Mouse (Mus musculus) midbrain, postnatal 0 days (tissue): ENCODE measurements around the gene Npvf. TPM values are rescaled to one million over a fixed set of nuclear protein-coding genes. Genes with fewer than 3 reads are reported as not detected.
A peak's percentile ranks its signal among the peaks of the same experiment; 100 is the strongest.

Source experiments
- ATAC-seq: fragments of 200-750 bp; cut with Nextera tagmentation; 2 replicates; pipeline ENCODE4 v1.8.0; 2017; ENCODE audit warnings: moderate number of reproducible peaks, mild to moderate bottlenecking, moderate TSS enrichment, moderate library complexity; ENCODE audit not compliant: low FRiP score
- DNase-seq: peaks from one replicate; pipeline ENCODE4 v3.0.0-alpha.2; 2015; ENCODE audit warnings: low spot score
- H3K27ac ChIP-seq: fragments of 300-500 bp; sonication (generic); 2 replicates; pipeline ENCODE4 v1.5.1; 2014; ENCODE audit warnings: low read depth, mild to moderate bottlenecking, low read length, mixed read lengths
- H3K27me3 ChIP-seq: fragments of 300-500 bp; sonication (generic); 2 replicates; pipeline ENCODE4 v1.6.1; 2014; ENCODE audit warnings: low read length, control low read depth, mixed read lengths; ENCODE audit not compliant: insufficient read depth
- H3K36me3 ChIP-seq: fragments of 300-500 bp; sonication (generic); 2 replicates; pipeline ENCODE4 v1.6.1; 2014; ENCODE audit warnings: low read length, control low read depth, mixed read lengths; ENCODE audit not compliant: insufficient read depth
- H3K4me1 ChIP-seq: fragments of 300-500 bp; sonication (generic); 2 replicates; pipeline ENCODE4 v1.6.1; 2014; ENCODE audit warnings: mild to moderate bottlenecking, control low read depth, antibody characterized with exemption, low read length, mixed read lengths; ENCODE audit not compliant: insufficient read depth
- H3K4me2 ChIP-seq: fragments of 300-500 bp; sonication (generic); 2 replicates; pipeline ENCODE4 v1.6.1; 2014; ENCODE audit warnings: low read depth, mild to moderate bottlenecking, low read length, mixed read lengths; ENCODE audit not compliant: poor library complexity, severe bottlenecking
- H3K4me3 ChIP-seq: fragments of 300-500 bp; sonication (generic); 2 replicates; pipeline ENCODE4 v1.5.1; 2014; ENCODE audit warnings: low read depth, mild to moderate bottlenecking, low read length, moderate library complexity
- H3K9ac ChIP-seq: fragments of 300-500 bp; sonication (generic); replicated peaks from 2 replicates; pipeline ENCODE4 v1.6.1; 2014; ENCODE audit warnings: mild to moderate bottlenecking, low read length, moderate library complexity, mixed read lengths; ENCODE audit not compliant: poor library complexity, severe bottlenecking
- H3K9me3 ChIP-seq: fragments of 300-500 bp; sonication (generic); 2 replicates; pipeline ENCODE4 v1.6.1; 2016; ENCODE audit warnings: low read length, control low read depth
- CTCF ChIP-seq: IDR thresholded peaks from 2 replicates; pipeline ENCODE4 v1.5.1; 2016; ENCODE audit warnings: antibody characterized with exemption, mild to moderate bottlenecking
- WGBS: fragments of 180-500 bp; shearing (Covaris S2); extraction: QIAGEN DNeasy Blood & Tissue Kit; methylation state at CpG from one replicate; pipeline ENCODE4 v1.1.7; 2014; 5-methylcytosine and 5-hydroxymethylcytosine counted together
- polyA plus RNA-seq: library from polyadenylated mRNA; unstranded; fragments of >200 nt; fragmentation: Nextera tagmentation; extraction: Ambion mirVana; gene quantifications from 2 replicates; pipeline ENCODE4 v1.2.1, GENCODE M21; 2015
- total RNA-seq: library from RNA; depleted of rRNA; stranded (reverse); fragments of >200 nt; gene quantifications from 2 replicates; pipeline ENCODE4 v1.2.3, GENCODE M21; 2014

Npvf gene
- total and polyA plus RNA-seq, 2 experiments from 2014 or later = 3.3 TPM; not detected in 1

DNA sequence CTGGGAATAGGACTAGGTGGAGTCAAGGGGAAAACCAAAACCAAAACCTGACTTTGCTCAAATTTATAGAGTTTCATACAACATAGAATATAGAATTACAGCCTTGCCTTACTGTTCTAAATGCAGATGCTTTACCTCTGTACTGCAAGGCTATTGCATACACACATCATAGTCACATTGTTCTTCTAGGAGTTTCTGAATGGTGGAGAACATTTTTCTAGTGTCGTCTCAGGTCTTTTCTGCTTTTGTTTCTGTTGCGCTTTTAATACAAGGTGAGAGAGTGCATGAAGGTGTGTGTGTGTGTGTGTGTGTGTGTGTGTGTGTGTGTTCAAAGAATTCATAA is 25.2 kb upstream of the Npvf start:
- H3K4me3 ChIP-seq = no peak overlapping the region
- no peaks in the 10 kb centered on the region for H3K27me3 ChIP-seq
- 0 out of 2 replicates have a peak, but pooled peaks cover 5% of the 10 kb centered on the region for H3K4me1 ChIP-seq
- DNase-seq (no peak), ATAC-seq (no peak)
- no peak for TF ChIP-seq CTCF
- H3K9me3 ChIP-seq = no peaks in the 10 kb centered on the region
- H3K9ac ChIP-seq = no peak overlapping the region
- no peak overlapping the region for H3K27ac ChIP-seq
- no peak overlapping the region for H3K4me2 ChIP-seq
- 83% methylated on average over 2 of the region's 2 CpGs for WGBS
- H3K36me3 ChIP-seq = no peaks in the 10 kb centered on the region

DNA sequence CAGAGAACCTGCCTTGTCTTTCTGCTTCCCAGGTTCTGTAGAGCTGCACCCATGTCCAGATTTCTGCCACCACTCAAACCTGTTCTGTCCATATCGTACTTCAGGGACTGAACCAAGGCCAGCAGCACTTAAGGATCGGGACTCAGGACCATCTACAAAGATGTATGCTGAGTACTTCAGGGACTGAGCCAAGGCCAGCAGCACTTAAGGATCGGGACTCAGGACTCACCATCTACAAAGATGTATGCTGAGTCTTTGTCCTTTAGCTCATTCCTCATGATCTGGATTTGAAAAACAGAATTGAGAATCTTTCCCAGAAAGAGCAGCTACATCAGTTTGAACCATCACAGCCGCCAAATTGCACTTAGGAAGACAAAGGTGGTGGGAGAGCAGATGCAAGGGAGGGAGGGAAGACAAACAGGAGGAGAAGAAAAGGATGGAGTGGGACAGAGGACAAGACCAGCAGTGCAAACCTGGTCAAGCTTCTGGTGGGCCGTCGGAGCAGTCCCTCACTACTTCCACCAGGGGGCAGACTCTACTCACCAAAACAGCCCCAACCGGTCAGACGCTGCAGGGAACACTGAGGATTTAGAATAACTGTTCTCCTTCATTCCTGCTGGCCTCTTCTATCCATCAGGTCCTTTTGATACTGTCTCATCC is 24.7 kb upstream of the Npvf start:
- peak; percentile 98 for TF ChIP-seq CTCF
- Histone ChIP-seq H3K9me3 (no peaks in the 10 kb centered on the region), H3K4me2 (no peak overlapping the region), H3K27ac (no peak overlapping the region), H3K9ac (no peak overlapping the region), H3K27me3 (no peaks in the 10 kb centered on the region), H3K36me3 (no peaks in the 10 kb centered on the region), H3K4me3 (no peak overlapping the region), H3K4me1 (0 out of 2 replicates have a peak, but pooled peaks cover 5% of the 10 kb centered on the region)
- WGBS = 29% methylated on average over 8 of the region's 8 CpGs
- ATAC-seq (peak; percentile 72), DNase-seq (peak; percentile 87)

DNA sequence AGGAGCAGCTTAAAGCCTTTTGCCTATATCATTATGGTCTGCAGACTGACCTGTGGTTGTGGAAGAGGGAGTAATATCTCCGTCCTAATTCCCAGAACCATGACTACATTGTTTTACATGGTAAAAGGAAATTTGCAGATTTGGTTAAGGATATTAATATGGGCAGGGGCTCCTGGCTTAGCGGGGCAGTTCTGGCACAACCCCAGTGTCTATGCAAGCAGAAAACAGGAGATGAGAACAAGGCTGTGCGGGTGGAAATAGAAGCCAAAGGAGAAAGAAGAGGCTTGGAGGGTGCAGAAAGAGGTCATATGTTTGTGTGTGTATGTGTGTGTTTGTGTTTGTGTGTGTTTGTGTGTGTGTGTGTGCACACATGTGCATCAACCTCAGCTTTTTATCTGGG is 17.0 kb upstream of the Npvf start:
- Histone ChIP-seq H3K9ac (no peak overlapping the region), H3K4me2 (no peak overlapping the region), H3K27me3 (no peaks in the 10 kb centered on the region), H3K27ac (no peak overlapping the region), H3K36me3 (no peaks in the 10 kb centered on the region), H3K4me1 (no peaks in the 10 kb centered on the region), H3K4me3 (no peak overlapping the region), H3K9me3 (no peaks in the 10 kb centered on the region)
- TF ChIP-seq CTCF = no peak
- no peak for ATAC-seq
- WGBS = 85% methylated on average over 3 of the region's 3 CpGs
- DNase-seq = no peak

DNA sequence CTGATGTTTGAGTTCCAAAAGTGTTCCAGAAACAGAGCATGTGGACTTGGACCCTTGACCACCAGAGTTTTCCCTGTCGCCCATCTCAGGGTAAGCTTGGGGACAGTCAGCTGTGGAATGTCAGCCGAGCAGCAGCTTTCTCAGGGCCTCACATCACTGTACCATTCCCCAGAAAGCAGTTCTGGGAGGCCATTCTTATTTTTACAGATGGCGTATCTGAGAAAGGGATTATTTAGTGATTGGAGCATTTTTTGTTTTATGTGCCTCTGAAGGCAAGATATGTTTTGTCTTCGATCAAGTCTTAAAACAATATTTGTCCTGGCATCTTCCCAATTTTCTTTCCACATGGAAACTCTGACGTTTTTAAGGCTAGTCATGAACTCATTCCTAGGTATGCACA is 12.7 kb upstream of the Npvf start:
- no peak for ATAC-seq
- H3K4me1 ChIP-seq = no peaks in the 10 kb centered on the region
- H3K4me3 ChIP-seq = no peak overlapping the region
- no peaks in the 10 kb centered on the region for H3K36me3 ChIP-seq
- no peak for DNase-seq
- no peaks in the 10 kb centered on the region for H3K9me3 ChIP-seq
- H3K27me3 ChIP-seq = no peaks in the 10 kb centered on the region
- no peak overlapping the region for H3K4me2 ChIP-seq
- H3K9ac ChIP-seq = no peak overlapping the region
- 75% methylated on average over 5 of the region's 5 CpGs for WGBS
- TF ChIP-seq CTCF = no peak
- no peak overlapping the region for H3K27ac ChIP-seq

DNA sequence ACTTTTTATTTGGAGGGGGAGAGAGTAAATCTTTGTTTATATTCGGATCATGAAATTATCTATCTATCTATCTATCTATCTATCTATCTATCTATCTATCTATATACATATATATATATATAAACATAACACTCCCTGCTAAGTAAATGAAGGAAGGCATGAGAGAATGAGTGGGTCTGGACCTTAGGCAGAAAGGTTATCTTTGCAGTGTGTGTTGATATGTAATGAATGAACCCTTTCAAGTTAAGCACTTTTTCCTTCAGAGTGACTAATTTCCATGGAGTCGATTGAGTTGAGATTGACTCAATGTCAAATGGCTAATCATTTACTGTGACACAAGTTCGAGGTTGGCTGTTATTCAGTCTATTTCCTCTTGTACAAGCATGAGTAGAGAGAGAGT is 10.8 kb upstream of the Npvf start:
- Histone ChIP-seq H3K9ac (no peak overlapping the region), H3K27ac (no peak overlapping the region), H3K4me2 (no peak overlapping the region), H3K36me3 (no peaks in the 10 kb centered on the region), H3K4me1 (no peaks in the 10 kb centered on the region), H3K9me3 (no peaks in the 10 kb centered on the region), H3K27me3 (no peaks in the 10 kb centered on the region), H3K4me3 (no peak overlapping the region)
- ATAC-seq (no peak), DNase-seq (no peak)
- TF ChIP-seq CTCF = no peak
- WGBS = 81% methylated on average over 3 of the region's 3 CpGs

DNA sequence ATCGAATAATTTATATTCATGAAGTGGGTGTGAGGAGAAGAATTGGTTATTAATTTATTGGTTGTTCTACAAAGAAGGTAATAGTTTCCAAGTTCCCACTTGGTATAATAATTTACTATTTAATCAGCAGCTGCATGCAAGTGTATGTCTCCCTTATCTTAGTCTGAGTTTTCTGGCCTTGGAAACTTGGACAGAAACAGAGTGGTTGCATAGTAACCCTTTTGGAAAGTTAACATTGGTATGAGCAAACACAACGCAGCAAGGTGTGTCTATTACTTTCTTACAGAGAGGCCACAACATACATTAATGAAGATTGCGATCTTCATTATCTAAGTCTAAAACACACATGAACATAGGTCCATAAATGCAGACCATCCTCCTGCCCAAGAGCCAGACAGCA is 10.0 kb upstream of the Npvf start:
- no peak for TF ChIP-seq CTCF

More for the DNA sequence above, 10.0 kb upstream of the Npvf start:
- Histone ChIP-seq H3K9ac (no peak overlapping the region), H3K9me3 (no peaks in the 10 kb centered on the region), H3K27me3 (no peaks in the 10 kb centered on the region), H3K4me2 (no peak overlapping the region), H3K4me1 (no peaks in the 10 kb centered on the region), H3K27ac (no peak overlapping the region), H3K36me3 (no peaks in the 10 kb centered on the region), H3K4me3 (no peak overlapping the region)
- ATAC-seq = no peak
- WGBS = 97% methylated on average over 3 of the region's 3 CpGs
- no peak for DNase-seq
